Mouse (Mus musculus) thymus, postnatal 4 days (tissue): ENCODE measurements around the gene Cd2bp2.

Source experiments
- DNase-seq: peaks from one replicate; pipeline ENCODE4 v3.0.0; 2021

Gene Cd2bp2

DNA sequence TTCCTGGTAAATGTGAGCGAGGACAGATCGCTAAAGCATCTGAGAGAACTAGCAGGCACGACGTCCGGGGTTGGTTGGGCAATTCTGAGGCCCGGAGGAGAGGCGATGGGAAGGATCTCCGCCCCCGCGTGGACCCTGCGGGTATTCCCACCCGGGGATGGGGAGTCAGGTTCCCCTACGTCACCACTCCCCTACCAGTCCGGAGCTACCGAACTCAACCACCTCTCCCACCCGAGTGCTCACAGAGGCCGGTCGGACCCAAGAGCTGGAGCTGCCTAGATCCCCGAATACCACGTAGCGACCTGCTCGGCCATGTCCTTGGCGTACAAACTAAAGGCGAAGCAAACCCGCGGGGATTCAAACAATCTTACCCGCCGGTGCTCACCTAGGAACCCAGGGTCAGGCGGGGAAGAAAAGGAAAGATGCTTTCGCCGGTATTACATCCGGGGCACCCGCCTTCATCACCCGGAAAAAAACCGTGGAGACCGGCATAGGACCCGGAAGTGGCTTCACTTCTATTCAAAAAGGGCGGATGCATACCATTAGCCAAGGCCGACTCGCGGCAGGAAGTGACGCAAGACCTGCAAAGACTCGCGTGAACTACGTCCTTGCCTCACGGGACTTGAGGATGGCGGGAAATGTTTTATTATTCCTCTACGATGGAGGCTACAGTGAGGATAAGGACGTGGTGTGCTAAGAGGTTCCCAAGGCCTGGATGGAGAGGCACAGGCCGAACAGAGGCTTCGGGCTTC, at the start of gene Cd2bp2:
Cd2bp2 (minus strand) TSS at position 507 of the 752 bp plus-strand sequence.
- peak; percentile 91 for DNase-seq

DNA sequence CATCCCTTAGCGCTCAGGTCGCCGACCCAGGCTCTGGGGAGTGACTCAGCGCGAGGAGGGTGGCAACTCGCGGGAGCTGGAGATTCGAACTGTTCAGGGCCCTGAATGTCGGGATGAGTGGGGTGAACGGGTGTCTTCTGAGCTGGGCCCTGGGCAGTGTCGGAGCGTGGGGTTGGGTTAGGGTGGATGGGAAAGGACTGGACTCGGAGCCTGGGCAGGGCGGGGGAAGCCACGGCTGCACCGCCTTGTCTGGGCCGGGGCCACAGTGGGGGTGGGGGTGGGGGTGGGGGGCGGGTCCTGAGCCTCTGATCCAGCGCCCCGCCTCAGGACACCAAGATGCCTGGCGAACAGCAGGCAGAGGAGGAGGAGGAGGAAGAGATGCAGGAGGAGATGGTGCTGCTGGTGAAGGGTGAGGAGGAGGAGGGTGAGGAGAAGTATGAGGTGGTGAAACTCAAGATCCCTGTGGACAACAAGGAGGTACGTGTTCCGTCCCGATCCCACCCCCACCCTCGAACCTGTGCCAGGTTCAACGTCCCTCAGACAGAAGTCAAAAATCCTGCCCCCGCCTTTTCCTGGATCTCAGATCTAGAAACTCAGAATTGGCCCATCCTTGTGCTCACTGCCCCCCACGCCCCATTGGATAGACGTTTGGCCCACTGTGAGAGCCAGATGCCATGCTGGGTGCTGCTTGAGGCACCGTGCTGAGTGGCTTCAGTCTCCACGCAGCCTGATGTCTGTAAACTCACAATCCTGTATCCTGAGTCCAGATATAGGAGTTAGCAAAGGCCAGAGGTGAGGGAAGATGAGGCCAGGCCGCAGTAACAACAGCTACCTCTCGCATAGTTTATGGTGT, 49.0 kb upstream of the Cd2bp2 start:
- no peak for DNase-seq

GRCm38 (mm10) chr7:127243870-127244657, 48.2 kb upstream of the Cd2bp2 start, which contains the start of gene Zfp771:
TSS of gene Zfp771 (plus strand) at chr7:127244274.
- peak; percentile 97 for DNase-seq

- DNase-seq = no peak
Observed at GRCm38 (mm10) chr7:127243361-127243867, 47.6 kb upstream of the Cd2bp2 start.

DNA sequence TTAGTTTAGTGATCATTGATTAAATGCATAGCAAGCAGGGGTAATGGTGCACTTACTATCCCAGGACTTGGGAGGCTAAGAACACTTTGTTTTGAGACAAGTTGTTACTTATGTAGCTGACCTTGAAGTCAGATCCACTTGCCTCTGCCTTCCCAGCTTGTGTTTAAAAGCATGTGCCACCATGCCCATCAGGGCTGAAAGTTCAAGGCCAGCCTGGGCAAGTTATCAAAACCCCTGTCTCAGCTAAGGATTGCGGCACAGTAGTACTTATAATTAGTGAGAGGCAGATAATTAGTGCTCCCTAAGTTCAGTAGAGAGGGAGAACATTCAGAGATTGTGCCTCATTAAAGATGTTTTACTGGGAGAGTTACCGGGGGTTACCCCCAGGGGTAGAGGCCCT, 38.9 kb upstream of the Cd2bp2 start:
- no peak for DNase-seq

- DNase-seq = no peak
Observed at GRCm38 (mm10) chr7:127233765-127234164, 37.9 kb upstream of the Cd2bp2 start.

DNA sequence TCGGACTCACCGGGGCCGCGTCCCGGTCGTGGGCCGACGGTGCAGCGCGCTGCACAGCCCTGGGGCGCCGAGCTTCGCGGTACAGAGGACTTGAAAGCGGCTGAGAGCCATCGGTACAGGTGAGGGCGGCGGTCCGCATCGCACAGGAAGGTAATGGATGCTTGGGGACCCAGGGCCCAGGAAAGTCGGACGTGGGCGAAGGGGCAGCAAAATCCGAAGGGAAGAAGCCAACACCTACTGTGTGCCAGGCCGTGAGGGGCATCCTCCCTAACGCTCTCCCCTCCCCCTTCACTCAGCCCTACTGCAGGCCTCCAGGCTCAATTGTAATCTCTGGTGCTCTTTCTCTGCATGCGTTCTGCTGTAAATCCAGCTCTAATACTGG, 37.5 kb upstream of the Cd2bp2 start:
- no peak for DNase-seq

- DNase-seq = peak; percentile 89
Observed at GRCm38 (mm10) chr7:127232622-127233367, 36.9 kb upstream of the Cd2bp2 start, which contains the start of the genes Zfp553 and Sept1. TSS of gene Zfp553 (plus strand) at chr7:127233061. TSS of gene Sept1 (minus strand) at chr7:127233130.

DNA sequence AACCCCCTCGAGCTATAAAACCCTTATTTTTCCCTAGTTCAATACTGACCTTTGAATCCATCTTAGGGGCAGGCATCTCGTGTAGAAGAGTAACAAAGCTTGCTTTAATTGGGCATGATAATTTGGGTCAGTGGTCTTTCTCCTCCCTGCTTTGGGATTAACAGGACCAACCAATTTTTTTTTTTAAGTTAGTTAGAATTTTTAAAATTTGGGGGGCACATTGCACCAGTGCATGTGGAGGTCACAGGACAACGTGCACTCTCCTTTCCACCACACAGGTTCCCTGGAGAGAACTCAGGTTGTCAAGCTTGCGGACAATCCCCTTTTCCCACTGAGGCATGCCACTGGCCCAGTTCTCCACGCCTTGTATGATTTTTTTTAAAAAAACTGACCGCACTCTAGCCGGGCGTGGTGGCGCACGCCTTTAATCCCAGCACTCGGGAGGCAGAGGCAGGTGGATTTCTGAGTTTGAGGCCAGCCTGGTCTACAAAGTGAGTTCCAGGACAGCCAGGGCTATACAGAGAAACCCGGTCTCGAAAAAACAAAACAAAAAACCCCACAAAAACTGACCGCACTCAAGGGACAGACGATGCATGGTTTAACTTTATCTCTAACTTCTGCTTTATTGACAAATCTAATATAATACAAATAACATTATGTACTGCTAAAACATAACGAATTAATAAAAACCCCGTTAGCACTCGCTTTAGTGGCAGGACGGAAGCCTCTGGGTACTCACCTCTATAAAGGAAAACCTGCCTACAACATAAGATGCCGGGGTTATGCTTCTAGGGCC, 36.2 kb upstream of the Cd2bp2 start:
- DNase-seq = peak; percentile 33

DNA sequence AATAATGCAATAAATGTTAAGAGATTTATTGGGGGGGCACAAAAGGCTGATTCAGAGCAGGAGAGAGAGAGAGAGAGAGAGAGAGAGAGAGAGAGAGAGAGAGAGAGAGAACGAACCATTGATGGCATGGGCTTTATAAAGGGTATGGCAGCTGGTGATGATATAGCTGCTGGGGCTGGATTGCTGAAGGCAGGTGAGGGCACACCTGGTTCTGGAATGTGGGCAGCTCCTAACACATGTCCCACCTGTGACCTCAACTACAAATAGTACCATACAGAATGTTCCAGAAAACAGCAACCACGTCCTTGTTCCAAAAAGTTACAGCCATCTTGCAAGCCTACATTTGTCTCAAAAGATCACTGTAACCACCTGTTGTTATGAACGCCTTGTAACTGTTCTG, 35.5 kb upstream of the Cd2bp2 start:
- no peak for DNase-seq

GRCm38 (mm10) chr7:127228615-127229303, 32.9 kb upstream of the Cd2bp2 start:
- peak; percentile 96 for DNase-seq

GRCm38 (mm10) chr7:127225147-127225995, 29.5 kb upstream of the Cd2bp2 start:
- DNase-seq = no peak

- no peak for DNase-seq
Observed at GRCm38 (mm10) chr7:127224616-127225015, 28.8 kb upstream of the Cd2bp2 start.

DNA sequence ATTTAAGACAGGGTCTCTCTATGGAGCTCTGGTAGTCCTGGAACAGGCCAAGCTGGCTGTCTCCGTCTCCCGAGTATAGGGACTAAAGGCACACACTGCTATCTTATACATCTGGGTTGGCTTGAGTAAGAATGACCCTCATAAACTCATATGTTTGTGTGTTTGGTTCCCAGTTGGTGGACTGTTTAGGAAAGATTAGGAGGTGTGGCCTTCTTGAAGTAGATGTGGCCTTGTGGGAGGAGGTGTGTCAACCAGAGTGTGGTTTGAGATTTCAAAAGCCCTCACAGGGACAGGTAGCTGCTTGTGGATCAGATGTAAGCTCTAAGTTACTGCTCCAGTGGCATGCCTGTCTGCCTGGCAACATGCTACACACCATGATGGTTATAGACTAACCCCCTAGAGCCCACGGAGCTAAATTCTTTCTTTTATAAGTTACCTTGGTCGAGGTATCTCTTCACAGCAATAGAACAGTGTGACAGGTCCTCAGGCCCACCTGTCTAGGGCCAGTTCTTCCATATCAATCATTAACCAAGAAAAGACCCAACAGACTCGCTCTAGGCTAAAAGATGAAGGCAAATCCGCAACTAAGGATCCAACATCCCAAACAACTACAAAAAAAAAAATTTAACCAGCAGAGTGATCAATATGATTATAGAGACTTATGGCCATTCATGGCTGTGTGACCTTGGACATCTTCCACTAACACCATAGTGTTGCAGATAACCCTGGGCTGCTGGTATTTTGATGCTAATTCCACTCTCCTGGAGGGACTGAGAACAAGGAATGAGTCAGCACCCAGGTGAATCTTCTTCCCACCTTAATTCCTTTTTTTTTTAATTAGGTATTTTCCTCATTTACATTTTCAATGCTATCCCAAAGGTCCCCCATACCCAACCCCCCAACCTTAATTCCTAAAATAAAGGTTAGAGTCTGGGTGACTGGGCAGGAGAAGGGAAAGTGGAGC, 27.9 kb upstream of the Cd2bp2 start:
- no peak for DNase-seq

- no peak for DNase-seq
Observed at GRCm38 (mm10) chr7:127223106-127223505, 27.3 kb upstream of the Cd2bp2 start.

GRCm38 (mm10) chr7:127220440-127220839, 24.6 kb upstream of the Cd2bp2 start:
- no peak for DNase-seq

GRCm38 (mm10) chr7:127218670-127219069, 22.8 kb upstream of the Cd2bp2 start:
- DNase-seq = no peak

- peak; percentile 81 for DNase-seq
Observed at GRCm38 (mm10) chr7:127217901-127218642, 22.2 kb upstream of the Cd2bp2 start.
